Mouse (Mus musculus) 3T3-L1 (cell line): ENCODE results near the gene Timm13.
A peak's percentile ranks its signal among the peaks of the same experiment; 100 is the strongest.

Source experiments
- DNase-seq: peaks from one replicate; pipeline ENCODE4 v3.0.0-alpha.2; 2015; ENCODE audit warnings: low read depth, low spot score

Timm13 gene

DNA sequence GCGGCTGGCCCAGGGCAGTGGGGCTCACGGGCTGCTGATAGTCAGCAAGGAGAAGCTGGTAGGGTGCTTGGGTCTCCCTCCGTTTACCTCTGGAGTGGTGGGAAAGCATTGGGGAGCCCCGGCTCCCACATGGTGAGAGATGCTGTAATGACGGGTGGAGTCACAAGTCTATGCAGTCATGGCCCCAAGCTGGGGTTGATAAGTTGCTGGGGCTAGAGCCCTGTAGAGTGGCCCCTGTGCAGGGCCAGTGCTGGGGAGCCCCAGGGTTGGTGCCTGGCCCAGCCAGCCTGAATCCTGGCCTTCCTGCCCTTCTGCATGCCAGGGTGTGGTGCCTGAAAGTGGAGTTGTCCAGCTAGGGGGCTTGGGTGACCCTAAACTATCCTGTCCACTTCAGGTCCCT lies 38.5 kb downstream of the Timm13 start:
- DNase-seq: no peak

DNA sequence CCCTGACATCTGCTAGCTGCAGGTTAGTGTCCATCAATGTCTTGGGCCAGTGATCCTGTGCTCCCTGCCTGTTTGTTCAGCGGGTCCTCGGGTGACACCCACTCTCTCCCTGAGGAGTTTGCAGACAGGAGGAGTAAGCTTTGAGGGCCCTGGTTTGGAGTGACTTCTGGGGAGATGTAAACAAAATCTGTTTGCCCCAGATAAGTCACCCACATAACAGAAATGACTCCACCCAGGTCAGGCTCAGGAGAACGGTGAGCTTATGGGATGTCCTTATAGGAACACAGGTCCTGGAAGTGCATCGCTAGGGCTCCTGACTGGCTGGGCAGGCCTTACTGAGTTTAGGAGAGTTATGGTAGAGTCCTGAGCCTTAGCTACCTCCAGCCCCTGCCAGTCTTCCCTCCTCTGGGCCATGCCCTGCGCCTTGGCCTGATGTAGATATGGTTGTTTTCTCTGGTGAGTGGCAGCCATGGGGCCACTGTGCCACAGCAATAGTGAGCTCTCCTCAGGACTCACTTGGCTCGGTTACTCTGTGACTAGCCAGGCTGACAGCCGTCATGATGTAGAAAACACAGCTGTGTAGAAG lies 42.3 kb downstream of the Timm13 start:
- DNase-seq: no peak

DNA sequence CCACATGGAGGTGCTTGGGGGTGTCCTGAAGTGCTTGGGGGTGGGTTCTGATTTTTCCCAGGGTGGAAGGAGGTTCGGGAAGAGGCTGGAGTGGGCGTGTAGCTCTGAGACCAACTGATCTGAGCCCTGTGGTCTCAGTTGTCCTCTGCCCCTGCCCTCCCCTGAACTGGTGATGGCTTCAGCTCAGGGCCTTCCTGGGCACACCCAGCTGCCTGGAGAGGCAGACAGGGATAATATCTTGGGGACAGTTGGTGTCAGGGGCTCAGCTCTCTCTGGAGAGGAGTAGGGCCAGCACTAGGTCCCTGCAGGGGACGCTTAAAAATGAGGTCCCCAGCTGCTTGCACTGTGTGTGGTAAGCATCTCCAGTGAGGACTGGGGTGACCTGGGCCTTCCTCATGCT lies 42.9 kb downstream of the Timm13 start:
- no peak for DNase-seq

DNA sequence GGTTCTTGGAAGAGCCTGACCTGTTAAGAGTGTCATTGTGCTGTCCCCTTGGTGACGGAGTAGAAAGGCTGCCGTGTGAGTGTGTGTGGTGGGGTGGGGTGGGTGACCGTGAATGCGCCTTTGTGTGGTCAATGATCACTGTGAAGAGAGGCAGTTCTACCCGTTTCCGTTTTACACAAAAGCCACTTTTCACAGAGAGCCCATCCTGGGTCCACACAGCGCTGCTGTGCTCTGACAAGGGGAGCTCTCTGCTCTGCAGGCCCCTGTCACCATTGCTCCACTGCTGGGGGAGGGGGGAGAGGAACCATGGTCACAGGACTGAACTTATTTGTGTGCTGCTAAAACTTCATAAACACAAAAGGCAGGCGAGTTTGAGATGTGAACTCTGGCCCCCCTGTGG lies 43.4 kb downstream of the Timm13 start:
- DNase-seq: no peak

DNA sequence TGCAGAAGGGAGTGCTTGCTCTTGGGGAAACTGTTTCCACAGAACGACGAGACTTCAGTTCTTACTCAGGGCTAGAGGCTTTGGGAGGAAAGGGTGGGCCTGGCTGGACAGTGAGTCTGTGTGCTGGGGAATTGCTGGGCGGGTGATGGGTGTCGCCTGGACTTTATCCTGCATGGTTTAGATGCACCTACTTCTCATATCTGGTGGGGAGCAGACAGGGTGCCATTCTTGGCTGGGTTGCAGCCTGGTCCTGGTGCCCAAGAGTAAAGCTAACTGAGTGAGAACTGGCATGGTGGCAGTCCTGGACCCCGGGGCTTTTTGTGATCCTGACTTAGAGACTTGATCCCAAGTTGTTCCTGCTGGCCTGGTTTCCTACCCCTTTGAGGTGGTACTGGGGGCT lies 43.9 kb downstream of the Timm13 start:
- no peak for DNase-seq

DNA sequence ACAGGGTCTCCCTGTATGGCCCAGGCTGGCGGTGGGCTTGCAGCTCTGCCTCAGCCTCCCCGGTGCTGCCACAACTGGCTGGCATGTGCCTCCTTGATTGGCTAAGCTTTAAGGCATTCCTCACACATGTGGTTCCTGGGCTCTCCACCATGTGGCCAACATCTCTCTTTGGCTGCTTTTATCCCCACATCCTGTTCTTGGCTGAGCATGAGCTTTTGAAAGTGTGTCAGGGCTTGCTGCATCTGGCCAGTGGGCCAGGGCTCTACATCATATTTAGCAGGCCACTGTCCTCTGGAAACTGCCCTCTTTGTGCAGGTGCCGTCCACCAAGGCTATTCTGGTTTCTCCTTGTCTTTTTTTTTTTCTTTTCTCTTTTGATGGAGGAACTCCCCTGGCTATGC lies 44.5 kb downstream of the Timm13 start:
- peak; percentile 86 for DNase-seq

DNA sequence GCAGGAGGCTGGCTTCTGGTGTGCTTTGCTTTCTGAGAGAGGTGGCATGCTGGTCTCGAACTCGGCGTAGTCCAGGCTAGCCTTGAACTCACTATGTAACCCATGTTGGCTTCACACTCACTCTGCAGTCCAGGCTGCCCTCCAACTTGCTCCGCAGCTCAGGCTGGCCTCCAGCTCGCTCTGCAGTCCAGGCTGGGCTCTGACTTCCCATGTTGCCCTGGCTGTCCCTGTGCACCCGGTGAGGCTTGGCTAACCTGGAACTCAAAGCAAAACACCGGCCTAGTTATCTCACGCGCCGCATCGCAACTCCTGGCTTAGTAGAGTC lies 45.1 kb downstream of the Timm13 start:
- DNase-seq: no peak

DNA sequence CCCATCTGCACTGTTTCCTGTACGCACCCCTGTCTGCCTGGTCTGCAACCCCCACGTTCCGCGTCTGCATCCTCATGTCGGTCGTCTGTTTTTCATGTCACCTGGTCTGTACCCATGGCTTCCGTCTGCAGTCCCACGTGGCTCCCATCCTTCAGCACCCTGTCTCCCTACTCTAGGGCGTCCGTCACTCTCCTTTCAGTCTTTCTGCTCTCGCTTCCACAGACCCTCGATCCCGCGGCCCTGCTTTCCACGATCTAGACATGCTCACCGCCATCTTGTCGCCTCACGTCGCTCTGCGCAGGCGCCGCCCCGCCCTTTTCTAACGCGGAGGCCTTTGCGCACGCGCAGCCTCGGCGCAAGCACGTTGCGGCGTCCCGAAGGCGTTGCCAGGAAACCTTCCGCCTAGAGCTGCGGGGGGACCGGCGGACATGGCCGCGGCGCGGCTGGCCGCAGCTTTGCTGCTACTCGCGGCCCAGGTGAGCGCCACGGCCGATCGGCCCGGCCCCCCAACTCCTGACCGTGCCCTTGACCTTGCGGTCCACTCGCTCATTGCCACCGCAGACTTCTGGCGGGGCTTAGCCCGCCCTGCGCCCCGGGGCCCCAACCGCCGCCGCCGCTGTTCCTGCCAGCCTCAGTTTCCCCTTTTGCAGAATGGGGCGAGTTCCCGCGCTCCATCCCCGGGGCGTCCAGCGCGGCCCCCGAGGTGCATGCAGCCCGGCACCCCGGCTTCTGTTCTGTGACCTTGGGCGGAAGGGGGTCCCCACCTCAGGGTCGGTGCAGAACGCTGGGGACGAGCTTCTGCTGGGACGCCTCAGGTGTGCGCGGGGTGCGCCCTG lies 45.6 kb downstream of the Timm13 start, which contains the start of the genes Lsm7 and Sppl2b:
Gene Lsm7 (minus strand): TSS at position 297 of the 836 bp plus-strand sequence.
Gene Sppl2b (plus strand): TSS at position 363 of the 836 bp plus-strand sequence.
- peak; percentile 90 for DNase-seq
